Mouse (Mus musculus) frontal cortex, postnatal 25 days (tissue): ENCODE data around the gene Gga1.
A peak's percentile ranks its signal among the peaks of the same experiment; 100 is the strongest.
"Not testable (repeated sequence)": the region's sequence is repeated elsewhere in the genome, so short reads cannot be mapped to it uniquely, and the experiment has no call there.

Source experiments
- DNase-seq, 2 experiments: peaks; one replicate each; pipeline ENCODE4 v3.0.0; 2022; ENCODE audit warnings: low spot score in 2 of 2

Gga1 gene

DNA sequence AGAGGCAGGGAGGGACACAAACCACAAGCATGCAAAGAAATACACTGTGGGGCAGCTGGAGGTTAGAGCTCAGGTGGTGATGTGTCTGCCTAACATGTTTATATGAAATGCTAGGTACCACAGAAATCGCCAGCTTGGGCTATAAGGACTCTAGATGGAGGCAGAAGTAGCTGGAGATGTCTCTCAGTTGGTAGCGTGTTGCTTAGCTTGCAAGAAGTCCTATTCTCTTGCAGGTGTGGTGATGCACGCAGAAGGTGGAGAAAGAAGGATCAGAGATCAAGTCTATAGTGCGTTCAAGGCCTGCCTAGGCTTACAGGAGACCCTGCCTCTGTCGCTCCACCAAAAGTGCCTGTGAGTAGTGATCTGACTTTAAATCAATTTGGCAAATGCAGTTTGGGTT lies 1.5 kb upstream of the Gga1 start:
- no peak for DNase-seq

DNA sequence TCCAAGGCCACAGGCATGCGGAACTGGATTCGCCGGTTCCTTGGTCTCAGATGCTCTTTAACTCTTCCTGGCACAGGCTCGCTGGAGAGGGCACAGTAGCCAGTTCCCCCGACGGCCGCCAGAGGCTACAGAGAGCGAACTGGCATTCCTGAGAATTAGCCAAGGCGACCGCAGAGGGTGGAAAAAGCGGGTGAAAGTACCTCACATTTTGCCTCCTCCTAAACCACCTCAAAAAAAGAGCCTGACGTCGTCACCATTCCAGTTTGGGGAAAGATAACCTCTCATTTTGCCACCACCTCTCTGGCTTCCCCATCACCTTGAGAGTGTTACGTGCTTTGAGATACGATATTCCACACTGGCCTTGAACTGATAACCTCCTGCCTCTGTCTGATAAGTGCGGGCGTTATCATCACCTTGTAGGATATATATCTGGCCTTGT lies 713 bp upstream of the Gga1 start:
- DNase-seq = peak; percentile 56 to 69

DNA sequence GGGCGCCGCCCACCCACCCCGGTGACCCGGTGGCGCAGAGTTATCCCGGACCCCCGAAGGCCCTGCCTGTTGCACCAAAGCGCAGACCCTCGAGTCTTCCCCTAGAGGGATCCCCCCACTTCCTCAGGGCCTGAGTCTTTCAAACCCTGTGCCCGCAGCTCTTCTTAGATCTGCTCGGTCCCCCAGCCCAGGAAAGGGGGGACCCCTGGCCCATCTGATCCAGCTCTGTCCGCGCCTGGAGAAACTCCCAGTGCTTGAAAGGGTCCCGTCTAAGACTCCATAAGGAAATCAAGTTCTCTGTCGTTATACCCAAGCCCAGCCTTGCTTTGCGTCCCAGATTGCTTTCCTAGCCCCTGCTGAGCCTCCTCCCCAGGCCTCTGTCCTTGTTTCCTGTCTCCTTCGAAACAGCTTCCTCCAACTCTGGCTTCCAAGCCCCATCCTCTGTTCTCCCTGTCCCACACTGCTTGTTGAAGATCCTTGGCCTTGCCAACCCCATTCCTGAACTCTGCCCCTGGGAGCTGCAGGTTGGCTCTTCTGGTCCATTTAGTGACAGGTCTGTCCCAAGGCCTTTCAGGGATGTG lies 910 bp downstream of the Gga1 start:
- DNase-seq = no peak

DNA sequence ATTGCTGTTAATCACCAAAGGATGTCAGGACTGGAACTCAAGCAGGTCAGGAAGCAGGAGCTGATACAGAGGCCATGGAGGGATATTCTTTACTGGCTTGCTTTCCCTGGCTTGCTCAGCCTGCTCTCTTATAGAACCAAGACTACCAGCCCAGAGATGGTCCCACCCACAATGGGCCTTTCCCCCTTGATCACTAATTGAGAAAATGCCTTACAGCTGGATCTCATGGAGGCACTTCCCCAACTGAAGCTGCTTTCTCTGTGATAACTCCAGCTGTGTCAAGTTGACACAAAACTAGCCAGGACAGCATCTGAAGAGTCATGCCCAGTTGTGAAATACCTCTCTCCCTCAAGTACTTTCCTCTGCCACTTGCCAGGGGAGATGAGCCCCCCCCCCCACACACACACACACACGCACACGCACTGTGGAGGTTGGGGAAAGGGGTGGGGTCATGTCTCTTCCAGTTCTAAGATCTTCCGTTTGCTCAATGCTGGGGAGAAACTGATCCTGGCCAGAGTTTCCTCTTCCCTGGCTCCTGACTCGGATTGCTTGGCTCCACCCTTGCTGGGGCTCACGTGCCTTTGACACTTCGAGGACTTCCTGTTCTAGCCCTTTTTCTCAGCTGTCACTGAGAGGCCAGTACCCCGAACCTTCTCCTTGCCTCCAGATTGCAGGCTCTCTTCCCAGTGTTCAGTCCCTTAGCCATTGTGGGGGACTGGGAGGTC lies 2.0 kb downstream of the Gga1 start:
- DNase-seq = not testable (repeated sequence)

DNA sequence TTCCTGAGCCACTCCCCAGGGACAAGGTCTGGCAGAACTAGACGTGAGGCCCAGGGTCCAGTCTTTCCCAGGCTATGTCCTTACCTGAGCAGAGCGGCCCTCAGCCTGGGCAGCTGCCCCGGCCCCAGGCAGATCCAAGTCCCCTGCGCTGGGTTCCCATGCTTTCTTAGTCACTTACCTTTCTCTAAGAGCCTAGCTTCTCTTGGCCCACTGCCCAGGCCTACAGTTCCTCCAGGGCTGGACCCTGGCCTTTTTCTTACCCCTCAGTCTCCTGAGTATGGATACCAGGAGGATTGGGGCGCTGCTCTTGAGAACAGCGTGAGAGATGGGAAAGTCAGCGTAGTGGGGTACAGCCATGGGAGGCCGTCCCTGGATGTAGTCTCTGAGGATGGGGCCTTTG lies 3.4 kb downstream of the Gga1 start:
- DNase-seq = no peak

DNA sequence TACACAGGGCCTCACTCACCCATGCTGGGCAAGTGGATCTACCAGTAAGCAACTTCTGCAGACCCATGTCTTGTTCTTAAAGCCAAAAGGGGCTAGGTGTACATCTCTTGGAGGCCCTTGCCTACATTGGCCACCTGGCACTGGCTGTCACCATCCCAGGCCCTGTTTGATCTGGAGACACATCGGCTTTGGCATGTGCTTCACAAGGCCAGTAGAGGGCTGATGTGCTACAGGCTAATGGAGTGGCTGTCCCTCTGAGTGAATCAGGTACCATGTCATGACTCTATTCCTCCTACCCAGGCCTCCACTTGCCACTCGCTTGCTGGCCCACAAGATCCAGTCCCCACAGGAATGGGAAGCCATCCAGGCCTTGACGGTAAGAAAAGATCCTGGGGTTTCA lies 4.8 kb downstream of the Gga1 start:
- no peak for DNase-seq

DNA sequence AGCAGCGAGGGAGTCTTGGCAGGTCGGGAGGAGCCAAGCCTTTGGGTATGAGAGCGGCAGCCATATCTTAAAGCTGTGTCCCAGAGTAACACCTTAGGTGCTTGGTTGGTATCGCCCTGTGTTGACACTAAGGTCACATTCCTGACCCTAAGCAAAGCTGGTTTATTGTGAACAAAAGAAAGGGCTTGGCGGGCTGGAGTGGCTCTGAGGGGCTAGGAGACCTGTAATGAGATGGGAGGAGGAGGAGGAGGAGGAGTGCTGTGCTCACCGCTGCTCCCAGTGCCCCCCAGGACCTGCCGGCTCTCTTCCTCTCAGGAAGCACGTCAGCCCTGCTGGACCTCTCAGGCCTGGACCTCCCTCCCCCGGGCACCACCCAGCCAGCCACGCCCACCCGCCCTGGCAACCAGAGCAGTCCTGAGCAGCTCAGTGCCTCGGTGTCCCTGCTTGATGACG lies 12.4 kb downstream of the Gga1 start:
- DNase-seq = no peak

DNA sequence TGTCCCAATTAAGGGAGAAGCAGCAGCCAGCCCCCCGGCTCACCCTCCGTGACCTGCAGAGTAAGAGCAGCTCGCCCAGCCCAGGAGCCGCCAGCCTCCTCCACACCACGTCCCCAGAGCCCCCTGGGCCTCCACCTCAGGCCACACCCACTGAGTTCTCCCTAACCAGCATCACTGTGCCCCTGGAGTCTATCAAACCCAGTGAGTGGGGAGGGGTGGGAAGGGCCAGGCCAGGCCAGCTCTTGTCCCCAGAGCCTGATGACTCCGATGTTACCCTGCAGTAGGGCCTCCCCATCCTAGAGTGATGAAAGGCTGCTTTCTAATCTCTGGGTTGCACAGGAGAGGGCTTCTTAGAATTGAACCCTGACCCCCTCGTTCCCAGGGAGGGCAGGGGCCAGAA lies 15.4 kb downstream of the Gga1 start:
- no peak for DNase-seq

DNA sequence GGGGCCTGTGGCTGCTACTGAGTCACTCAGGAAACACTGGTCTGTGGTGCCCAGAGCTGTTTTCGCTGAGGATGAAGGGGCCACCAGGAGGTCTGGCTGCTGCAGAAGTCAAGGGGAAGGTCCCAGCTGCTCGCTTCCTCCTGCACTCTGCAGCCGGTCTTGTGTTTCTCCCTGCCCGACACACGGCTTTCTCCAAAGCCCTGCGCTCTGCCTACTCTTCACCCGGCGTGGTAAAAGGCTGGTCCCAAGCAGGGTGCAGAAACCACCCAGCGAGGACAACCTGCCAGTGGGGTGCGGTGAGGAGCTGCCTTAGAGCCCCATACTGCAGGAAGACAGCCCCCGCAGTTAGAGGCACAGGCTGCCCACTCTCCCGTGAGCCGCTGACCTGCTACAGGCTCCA lies 17.7 kb downstream of the Gga1 start:
- no peak for DNase-seq

DNA sequence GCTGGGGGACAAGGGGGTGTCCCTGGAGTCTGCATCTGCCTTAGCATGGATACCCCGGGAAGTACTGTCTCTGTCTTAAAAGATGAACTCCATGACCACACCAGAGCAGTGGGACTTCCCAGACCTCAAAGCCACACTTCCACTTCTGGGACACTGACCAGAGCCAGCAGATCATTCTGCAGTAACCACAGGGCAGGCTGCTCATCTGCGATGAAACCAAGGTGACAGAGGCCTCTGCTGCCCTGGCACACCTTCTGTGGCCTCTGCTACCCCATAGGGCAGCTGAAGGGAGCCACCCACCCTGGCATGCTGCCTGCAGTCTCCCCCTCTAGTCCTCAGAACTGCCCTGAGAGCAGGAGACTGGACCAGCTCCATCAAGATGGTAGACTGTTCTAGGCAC lies 18.8 kb downstream of the Gga1 start:
- no peak for DNase-seq

DNA sequence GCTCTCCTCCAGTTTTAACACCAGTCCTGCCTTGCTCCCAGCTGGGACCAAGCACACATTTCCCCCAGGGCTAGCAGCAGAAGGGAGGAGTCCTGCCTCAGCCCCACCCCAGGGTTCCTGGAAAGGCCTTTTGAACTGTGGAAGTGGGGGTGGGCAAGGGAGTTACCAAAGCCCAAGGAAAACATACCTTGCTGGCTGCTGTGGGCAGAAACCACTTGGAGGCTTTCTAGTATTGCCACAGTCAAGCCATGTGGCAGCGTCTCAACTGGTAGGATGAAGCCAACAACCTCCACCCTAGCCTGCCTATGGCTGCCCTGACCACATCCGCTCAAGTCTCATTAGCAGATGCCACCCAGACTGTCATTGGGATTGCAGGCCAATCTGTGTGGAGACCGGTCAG lies 19.2 kb downstream of the Gga1 start:
- no peak for DNase-seq

DNA sequence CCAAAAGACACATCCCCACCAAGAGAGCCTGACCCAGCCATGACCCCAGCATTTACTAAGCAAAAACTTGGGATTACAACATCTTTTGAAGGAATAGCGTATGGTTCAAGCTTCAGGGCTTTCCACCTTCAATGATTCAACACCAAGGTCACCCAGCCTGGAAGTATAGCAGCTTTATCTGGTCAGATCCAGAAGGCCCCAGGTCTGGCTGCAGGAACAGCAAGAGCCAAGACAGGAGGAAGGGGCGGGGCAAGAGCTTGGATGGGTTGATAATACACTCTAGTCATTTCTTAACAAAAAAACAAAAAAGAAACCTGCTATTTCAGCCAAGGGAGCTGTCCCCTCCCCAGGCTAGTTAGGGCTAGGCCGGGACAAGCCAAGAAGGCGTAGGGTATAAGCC lies 20.5 kb downstream of the Gga1 start:
- no peak for DNase-seq

DNA sequence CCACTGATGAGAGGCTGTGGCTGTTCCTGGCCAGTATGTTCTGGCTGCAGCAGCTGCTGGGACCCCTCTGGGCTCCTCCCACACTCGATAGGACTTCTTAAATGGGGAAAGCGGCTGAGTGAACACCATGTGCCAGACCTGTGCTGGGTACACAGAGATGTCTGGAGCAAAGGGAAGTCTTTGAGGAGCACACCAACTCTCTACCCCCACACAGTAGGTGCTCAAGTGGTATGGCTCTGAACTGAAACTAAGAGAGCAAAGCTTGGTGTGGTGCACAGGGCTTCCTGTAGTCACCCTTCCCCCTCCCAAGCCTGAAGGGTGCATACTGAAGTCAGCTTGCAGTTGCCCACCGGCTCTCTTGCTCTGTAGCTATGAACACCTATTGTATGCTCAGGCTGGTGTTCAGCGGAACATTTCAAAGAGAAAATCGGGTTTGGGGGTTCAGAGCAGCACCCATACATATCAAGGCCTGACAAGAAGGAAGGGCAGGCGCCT lies 21.6 kb downstream of the Gga1 start:
- no peak for DNase-seq

DNA sequence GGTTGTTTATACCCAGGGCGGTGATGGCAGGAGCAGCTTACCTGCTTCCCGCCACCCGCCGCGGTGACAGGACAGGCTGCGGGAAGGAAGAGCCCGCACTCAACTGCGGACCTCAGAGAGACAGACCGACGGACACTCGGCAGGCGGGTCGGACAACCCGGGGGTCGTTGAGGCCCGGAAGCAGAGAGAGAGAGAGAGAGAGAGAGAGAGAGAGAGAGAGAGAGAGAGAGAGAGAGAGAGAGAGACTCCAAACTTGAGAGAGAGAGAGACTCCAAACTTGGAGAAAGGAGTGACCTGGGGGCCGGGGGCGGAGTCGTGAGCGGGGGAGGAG lies 22.4 kb downstream of the Gga1 start, which contains the start of gene Gm49510:
Gene Gm49510, plus strand, starts transcription at position 259 of the 331 bp plus-strand sequence.
- DNase-seq = no peak

DNA sequence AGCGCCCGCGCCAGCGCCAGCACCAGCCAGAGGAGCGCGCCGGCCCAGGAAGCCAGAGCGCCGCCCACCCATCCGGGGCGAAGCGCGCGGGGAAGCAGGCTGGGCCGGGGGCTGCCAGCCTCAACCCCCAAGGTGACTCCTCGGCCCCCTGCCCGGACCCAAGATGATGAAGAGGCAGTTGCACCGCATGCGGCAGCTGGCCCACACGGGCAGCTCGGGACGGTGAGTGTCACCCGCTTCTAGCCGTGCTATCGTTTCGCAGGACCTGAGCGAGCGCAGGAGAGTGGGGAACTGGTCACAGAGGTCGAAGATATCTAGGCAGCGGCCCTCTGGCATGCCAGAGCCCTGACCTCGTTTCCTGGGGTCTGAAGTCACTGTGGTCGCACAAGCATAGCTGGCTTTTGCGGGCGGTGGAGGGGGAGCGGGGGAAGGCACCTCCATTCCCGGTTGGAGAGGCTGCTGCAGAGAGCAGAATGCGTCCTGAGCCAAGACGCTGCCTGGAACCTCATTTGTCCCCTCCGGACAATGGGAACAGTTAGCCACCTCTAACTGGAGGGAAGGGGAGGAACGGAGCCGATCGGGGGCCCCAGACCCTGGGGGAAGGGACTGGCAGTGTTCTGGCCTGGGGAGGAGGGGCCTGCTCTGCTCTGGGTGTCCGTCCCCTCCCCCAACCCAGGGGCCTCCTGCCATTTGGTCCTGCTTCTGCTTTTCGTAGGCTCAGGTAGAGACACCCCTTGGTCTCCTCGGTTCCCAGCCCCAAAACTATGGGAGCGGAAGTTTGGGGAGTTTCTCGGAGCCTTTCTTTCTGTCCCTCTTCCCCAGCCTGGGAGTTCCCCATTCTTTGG lies 23.0 kb downstream of the Gga1 start, which contains the start of gene Sh3bp1:
Gene Sh3bp1, plus strand, starts transcription at position 29 of the 845 bp plus-strand sequence.
- DNase-seq = peak in 1 of 2 experiments; percentile 45

DNA sequence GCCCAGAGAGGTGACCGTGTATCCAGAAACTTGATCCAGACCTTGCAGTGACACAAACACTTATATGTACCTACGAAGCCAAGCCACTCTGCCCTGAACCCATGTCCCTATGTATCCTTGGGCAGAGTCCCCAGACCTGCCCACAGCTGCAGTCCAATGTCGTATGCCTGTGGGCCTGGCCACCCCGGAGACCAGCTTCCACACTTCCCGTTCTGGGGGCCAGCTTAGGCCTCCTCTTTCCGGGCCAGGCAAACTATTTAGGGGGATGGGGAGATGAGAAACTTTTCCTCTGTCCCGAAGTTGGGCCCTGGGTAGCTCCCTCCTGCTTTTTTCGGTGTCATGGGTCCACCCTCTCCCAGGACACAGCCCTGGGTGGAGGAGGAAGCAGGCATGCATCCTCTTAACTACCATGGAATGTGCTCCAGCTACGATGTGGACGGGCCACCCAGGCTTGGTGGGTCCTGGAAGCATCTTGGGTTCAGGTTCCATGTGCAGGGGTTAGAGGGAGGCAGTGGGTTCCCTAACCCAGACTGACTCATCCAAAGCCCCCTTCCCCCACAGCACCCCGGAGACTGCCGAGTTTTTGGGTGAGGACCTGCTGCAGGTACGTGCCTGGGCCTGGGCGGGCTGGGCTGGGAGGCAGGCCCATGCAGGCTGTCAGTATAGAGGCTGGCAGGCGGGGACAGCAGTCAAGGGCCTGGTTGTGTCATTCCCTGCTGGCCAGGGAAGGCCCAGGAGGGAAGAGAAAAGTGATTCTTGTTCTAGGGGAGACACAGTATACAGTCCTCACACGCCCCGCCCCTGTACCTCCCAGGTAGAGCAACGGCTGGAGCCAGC lies 23.8 kb downstream of the Gga1 start:
- no peak for DNase-seq

DNA sequence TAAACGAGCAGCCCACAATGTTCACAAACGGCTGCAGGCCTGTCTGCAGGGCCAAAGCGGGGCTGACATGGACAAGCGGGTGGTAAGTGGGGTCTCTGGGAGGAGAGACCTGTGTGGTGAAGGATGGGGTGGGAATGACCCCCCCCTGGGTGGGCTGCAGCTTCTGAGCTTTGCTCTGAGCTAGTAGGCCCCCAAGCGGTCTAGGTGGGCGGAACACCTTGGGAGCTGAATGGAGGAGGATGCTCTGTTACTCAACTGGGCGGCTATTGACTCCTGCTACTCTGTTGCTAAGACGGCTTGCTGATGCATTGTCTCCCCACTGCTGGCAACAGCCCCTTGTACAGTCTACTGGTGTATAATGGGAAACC lies 24.4 kb downstream of the Gga1 start:
- no peak for DNase-seq

DNA sequence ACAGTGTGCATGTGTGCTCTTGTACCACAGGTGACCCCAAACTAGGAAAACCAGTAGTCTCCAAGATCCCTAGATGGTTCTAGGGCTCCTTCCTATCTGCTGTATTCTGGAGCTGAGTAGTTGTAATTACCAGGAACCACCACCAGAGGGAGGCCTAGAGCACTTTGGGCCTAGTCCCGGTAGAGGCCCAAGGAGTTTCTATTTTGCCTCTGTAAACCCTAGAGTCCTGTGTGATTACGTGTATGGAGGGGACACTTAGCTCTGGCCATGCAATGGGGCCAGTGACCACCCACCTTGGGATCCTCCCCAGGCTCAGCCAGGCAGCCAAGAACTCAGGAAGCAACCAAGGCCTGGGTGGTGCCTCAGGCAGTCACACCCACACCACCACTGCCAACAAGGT lies 26.3 kb downstream of the Gga1 start:
- peak; percentile 64 to 71 for DNase-seq

DNA sequence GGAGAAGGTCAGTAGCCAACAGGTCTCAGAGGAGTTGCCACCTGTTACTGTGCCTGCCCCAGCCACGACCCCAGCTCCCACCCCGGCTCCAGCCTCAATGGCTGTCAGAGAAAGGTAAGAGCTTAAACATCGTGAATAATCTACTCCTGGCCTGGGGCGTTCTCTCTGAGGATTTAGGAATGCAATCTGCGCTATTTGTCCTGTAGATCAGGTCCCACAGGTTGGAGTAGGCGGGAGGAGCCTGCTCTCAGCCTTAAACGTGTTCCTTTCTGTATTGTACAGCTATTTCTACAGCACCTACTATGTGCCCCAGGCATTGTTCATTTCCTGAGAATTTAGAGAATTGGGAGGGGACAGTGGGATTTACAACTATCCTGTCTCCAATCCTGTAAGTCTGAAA lies 31.4 kb downstream of the Gga1 start:
- DNase-seq = no peak

DNA sequence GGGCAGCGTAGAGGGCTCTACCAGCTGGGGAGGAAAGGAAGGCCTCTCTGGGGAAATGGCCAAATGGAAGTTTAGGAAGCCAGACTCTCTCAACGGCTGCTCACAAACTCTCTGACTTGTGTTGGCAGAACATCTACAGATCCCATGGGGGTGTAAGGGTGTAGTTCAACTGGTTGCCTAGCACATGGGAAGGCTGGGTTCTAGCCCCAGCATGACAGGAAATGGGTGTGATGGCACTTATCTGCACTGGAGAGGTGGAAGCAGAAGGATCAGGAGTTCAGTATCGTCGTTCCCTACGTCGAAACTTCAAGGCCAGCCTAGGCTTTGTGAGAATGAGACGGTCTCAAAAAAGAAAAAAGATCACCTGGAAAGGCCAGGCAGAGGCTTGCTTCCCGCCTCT lies 32.0 kb downstream of the Gga1 start:
- no peak for DNase-seq

DNA sequence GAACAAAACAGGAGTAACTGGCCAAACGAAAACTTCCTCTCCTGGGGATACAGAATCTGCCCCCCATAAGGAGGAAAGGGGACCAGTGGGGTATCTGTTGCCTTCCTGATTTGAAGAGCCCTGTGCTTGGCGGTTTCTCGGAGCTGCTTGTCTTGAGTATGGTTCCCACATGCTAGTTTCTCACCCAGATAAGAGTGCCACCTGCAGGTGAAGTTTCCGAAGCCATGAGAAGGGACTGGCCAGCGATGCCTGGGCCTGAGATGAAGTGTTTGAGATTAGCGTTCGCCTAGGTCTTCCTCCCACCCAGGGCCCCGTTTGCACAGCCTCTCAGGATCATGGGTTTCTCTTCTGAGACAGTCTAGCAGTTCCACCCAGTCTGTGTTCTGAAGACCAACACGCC lies 35.0 kb downstream of the Gga1 start:
- DNase-seq = no peak

DNA sequence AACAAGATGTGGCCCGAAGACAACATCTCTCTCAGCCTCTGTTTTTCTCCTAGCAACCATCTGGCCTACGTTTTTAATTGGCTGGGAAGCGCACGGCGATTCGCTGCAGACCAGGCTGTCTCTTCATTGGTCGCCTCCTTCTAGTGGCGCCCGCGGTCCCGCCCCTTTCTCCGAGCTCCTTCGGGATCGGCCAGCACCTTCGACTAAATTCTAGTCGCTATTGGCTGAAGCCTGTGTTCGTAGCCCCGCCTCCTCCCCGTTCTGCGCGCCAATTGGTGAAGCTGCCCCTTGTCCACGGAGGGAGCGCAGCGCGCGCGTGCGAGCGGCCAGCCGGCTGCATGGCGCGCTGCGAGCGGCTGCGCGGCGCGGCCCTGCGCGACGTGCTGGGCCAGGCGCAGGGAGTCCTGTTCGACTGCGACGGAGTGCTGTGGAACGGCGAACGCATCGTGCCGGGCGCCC lies 36.7 kb downstream of the Gga1 start, which contains the start of gene Pdxp:
Gene Pdxp, plus strand, starts transcription at position 288 of the 459 bp plus-strand sequence.
- DNase-seq = peak; percentile 87 to 93
